Mouse (Mus musculus) CH12.LX (cell line): ENCODE results near the gene Grsf1. TPM values are rescaled to one million over a fixed set of nuclear protein-coding genes. Genes with fewer than 3 reads are reported as not detected.

Experiments
- DNase-seq: peaks from one replicate; pipeline ENCODE4 v3.0.0-alpha.2; 2013; ENCODE audit errors: extremely low read depth
- H3K27ac ChIP-seq: 2 replicates; pipeline ENCODE4 v1.5.1; 2012; ENCODE audit warnings: low read depth, mild to moderate bottlenecking, control low read depth, moderate library complexity; ENCODE audit not compliant: insufficient read depth
- H3K27me3 ChIP-seq: replicated peaks from 2 replicates; pipeline ENCODE3; 2012; ENCODE audit warnings: inconsistent platforms
- H3K36me3 ChIP-seq, 2 experiments: replicated peaks in 1 of 2; 2 replicates each; pipeline versions ENCODE3 to v1.6.1; 2012; ENCODE audit warnings: inconsistent platforms in 1 of 2, low read length in 1 of 2, mild to moderate bottlenecking in 1 of 2, mixed read lengths in 1 of 2, moderate library complexity in 1 of 2; ENCODE audit not compliant: control insufficient read depth in 1 of 2, insufficient read depth in 1 of 2
- H3K4me1 ChIP-seq, 2 experiments: 2 replicates each; pipeline ENCODE4 v1.6.1; 2012; ENCODE audit warnings: inconsistent platforms in 1 of 2, moderate library complexity in 1 of 2; ENCODE audit not compliant: insufficient read depth in 2 of 2, control insufficient read depth in 1 of 2
- H3K4me2 ChIP-seq: 2 replicates; pipeline ENCODE4 v1.6.1; 2012; ENCODE audit warnings: low read depth, mild to moderate bottlenecking, control low read depth; ENCODE audit not compliant: poor library complexity, insufficient read depth, severe bottlenecking
- H3K4me3 ChIP-seq, 3 experiments: fragments of 150-350 bp in 1 of 3; sonication (generic) in 1 of 3; replicated peaks in 1 of 3; 2 replicates each; pipeline versions ENCODE3 to v1.5.1; 2011 to 2012; ENCODE audit warnings: low read depth in 2 of 3, low read length in 2 of 3, mild to moderate bottlenecking in 2 of 3, moderate library complexity in 2 of 3, control low read depth in 1 of 3, improper control_type of control experiment in 1 of 3, inconsistent platforms in 1 of 3, mixed read lengths in 1 of 3; ENCODE audit not compliant: poor library complexity in 1 of 3
- H3K79me2 ChIP-seq: replicated peaks from 2 replicates; pipeline ENCODE4 v1.6.1; 2012; ENCODE audit warnings: mild to moderate bottlenecking, moderate library complexity; ENCODE audit not compliant: control insufficient read depth, poor library complexity, insufficient read depth, severe bottlenecking; ENCODE audit errors: extremely low read depth
- H3K9ac ChIP-seq: 2 replicates; pipeline ENCODE4 v1.6.1; 2012; ENCODE audit warnings: low read depth, mild to moderate bottlenecking, control low read depth, moderate library complexity; ENCODE audit not compliant: insufficient read depth
- H3K9me3 ChIP-seq: replicated peaks from 2 replicates; pipeline ENCODE3; 2012; ENCODE audit warnings: low read length, inconsistent platforms, mixed read lengths
- CHD1 ChIP-seq: IDR thresholded peaks from 2 replicates; pipeline ENCODE4 v1.6.1; 2012; ENCODE audit warnings: low read depth, low read length, improper control_type of control experiment, inconsistent platforms
- CTCF ChIP-seq, 2 experiments: IDR thresholded peaks in 1 of 2; conservative IDR thresholded peaks in 1 of 2; 2 replicates each; pipeline ENCODE4 v1.5.1; 2011 to 2012; ENCODE audit warnings: low read depth in 2 of 2, low read length in 2 of 2, improper control_type of control experiment in 1 of 2, inconsistent platforms in 1 of 2, mild to moderate bottlenecking in 1 of 2, moderate library complexity in 1 of 2
- ELF1 ChIP-seq: IDR thresholded peaks from 2 replicates; pipeline ENCODE4 v1.6.1; 2014; ENCODE audit warnings: low read depth, mild to moderate bottlenecking, inconsistent platforms, low read length, improper control_type of control experiment
- EP300 ChIP-seq: IDR thresholded peaks from 2 replicates; pipeline ENCODE4 v1.6.1; 2011; ENCODE audit warnings: low read length, improper control_type of control experiment
- ETS1 ChIP-seq: conservative IDR thresholded peaks from 2 replicates; pipeline ENCODE4 v1.6.1; 2012; ENCODE audit warnings: low read depth, mild to moderate bottlenecking, inconsistent platforms, low read length, improper control_type of control experiment, moderate library complexity
- HCFC1 ChIP-seq: IDR thresholded peaks from 2 replicates; pipeline ENCODE4 v1.6.1; 2012; ENCODE audit warnings: low read depth, mild to moderate bottlenecking, inconsistent platforms, low read length, improper control_type of control experiment
- IRF4 ChIP-seq: IDR thresholded peaks from 2 replicates; pipeline ENCODE4 v1.6.1; 2014; ENCODE audit warnings: low read depth, mild to moderate bottlenecking, inconsistent platforms, low read length, improper control_type of control experiment
- MAZ ChIP-seq: IDR thresholded peaks from 2 replicates; pipeline ENCODE4 v1.6.1; 2012; ENCODE audit warnings: low read depth, mild to moderate bottlenecking, inconsistent platforms, low read length, improper control_type of control experiment, moderate library complexity
- MXI1 ChIP-seq: IDR thresholded peaks from 2 replicates; pipeline ENCODE4 v1.6.1; 2011; ENCODE audit warnings: mild to moderate bottlenecking, low read depth, low read length, improper control_type of control experiment
- MYC ChIP-seq: IDR thresholded peaks from 2 replicates; pipeline ENCODE4 v1.6.1; 2011; ENCODE audit warnings: low read depth, mild to moderate bottlenecking, improper control_type of control experiment, low read length
- UBTF ChIP-seq: IDR thresholded peaks from 2 replicates; pipeline ENCODE4 v1.6.1; 2012; ENCODE audit warnings: low read depth, mild to moderate bottlenecking, inconsistent platforms, low read length, improper control_type of control experiment, moderate library complexity
- USF1 ChIP-seq: IDR thresholded peaks from 2 replicates; pipeline ENCODE4 v1.6.1; 2014; ENCODE audit warnings: low read depth, mild to moderate bottlenecking, inconsistent platforms, low read length, improper control_type of control experiment
- USF2 ChIP-seq: conservative IDR thresholded peaks from 2 replicates; pipeline ENCODE4 v1.6.1; 2011; ENCODE audit warnings: low read depth, low read length, improper control_type of control experiment
- dilution Hi-C: fragments of 300-500 bp; cut with MboI; formaldehyde crosslinking; loops from 2 replicates; pipeline ENCODE4 v1.14.3; 2020; ENCODE audit warnings: low sequenced_read_pairs; ENCODE audit not compliant: extremely low pct_unique_long_range_greater_than_20kb, extremely low pct_ligation_motif_present
- in situ Hi-C: fragments of 300-500 bp; cut with MboI; formaldehyde crosslinking; loops from 3 replicates; pipeline ENCODE4 v1.14.3; 2019; ENCODE audit warnings: low sequenced_read_pairs, low pct_ligation_motif_present, low pct_unique_long_range_greater_than_20kb, mixed read lengths
- polyA plus RNA-seq: library from polyadenylated mRNA; unstranded; fragments of >175 nt; gene quantifications from 2 replicates; pipeline ENCODE4 v1.2.1, GENCODE M21; 2012; ENCODE audit warnings: low read depth; ENCODE audit not compliant: insufficient read length
- total RNA-seq, 2 experiments: library from RNA; depleted of rRNA; stranded (reverse); fragments of 300-350 nt in 1 of 2; fragments of >200 nt in 1 of 2; gene quantifications; 2 replicates each; pipeline ENCODE4 v1.2.3; 2012 to 2014

Grsf1 gene
- total and polyA plus RNA-seq, 3 experiments: 56.8 to 109 (median 100) TPM

DNA sequence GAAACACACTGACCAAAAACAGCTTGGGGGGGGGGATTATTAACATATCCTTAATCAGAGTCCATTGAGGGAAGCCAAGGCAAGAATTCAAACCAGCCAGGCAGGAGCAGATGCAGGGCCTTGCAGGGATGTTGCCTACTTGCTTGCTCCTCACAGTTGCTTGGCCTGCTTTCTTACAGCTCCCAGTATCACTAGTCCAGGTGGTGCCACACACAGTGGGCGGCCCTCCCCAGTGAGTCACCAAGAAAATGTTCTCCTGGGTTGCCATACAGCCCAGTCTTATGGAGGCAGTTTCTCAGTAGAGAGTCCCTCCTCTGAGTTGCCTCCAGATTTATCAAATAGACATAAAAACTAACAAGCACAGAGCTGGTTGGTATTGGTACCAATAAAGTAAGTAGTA lies 61.8 kb downstream of the Grsf1 start:
- TF ChIP-seq USF1 (no peak), UBTF (no peak), HCFC1 (no peak), EP300 (no peak), ETS1 (no peak), MXI1 (no peak), ELF1 (no peak), IRF4 (no peak), MYC (no peak), CTCF (conservative IDR thresholded peaks at IDR 0.05 in 1 of 2, IDR thresholded peaks at IDR 0.05 in 1 of 2; ENCODE audit: low read depth in 2 of 2, low read length in 2 of 2) (no peak), CHD1 (no peak), MAZ (no peak), USF2 (no peak)
- TF ChIP-seq, all 38 proteins: peak for 0
- Histone ChIP-seq H3K27ac (no peak overlapping the region), H3K27me3 (no peaks in the 10 kb centered on the region), H3K4me2 (no peak overlapping the region), H3K79me2 (no peaks in the 10 kb centered on the region), H3K4me3 (no peak overlapping the region), H3K36me3 (peaks cover 22 to 64% of the 10 kb centered on the region in 2 experiments), H3K9me3 (no peaks in the 10 kb centered on the region), H3K4me1 (0 out of 4 replicates have a peak, but pooled peaks cover 0 to 3% of the 10 kb centered on the region in 2 experiments), H3K9ac (no peak overlapping the region)
- in situ Hi-C loops: no loop called here
- no peak for DNase-seq
- dilution Hi-C loops: no loop called here

Other genes with a start within 250 kb of the Grsf1 start
- gene Ambn, start 220.2 kb downstream of the Grsf1 start, total RNA-seq (2012; rRNA removed): 0.08 TPM in 1 of 2 replicates, not detected in the other
- gene Ambn, start 220.2 kb downstream of the Grsf1 start, total RNA-seq (2014; rRNA removed): 0.20 TPM in 1 of 2 replicates, not detected in the other
- gene Ambn, start 220.2 kb downstream of the Grsf1 start, polyA plus RNA-seq: not detected in 2 replicates
- 0.04 TPM in 2 replicates for gene Enam, start 188.2 kb downstream of the Grsf1 start, total RNA-seq (2012; rRNA removed)
- not detected in 2 replicates for gene Enam, start 188.2 kb downstream of the Grsf1 start, total RNA-seq (2014; rRNA removed)
- 0.09 TPM in 1 of 2 replicates, not detected in the other for gene Enam, start 188.2 kb downstream of the Grsf1 start, polyA plus RNA-seq
- gene Jchain, start 148.3 kb downstream of the Grsf1 start, total RNA-seq (2012; rRNA removed): 477 and 729 TPM in 2 replicates
- 1,234 and 1,319 TPM in 2 replicates for gene Jchain, start 148.3 kb downstream of the Grsf1 start, total RNA-seq (2014; rRNA removed)
- gene Jchain, start 148.3 kb downstream of the Grsf1 start, polyA plus RNA-seq: 336 and 364 TPM in 2 replicates
- gene Utp3, start 121.7 kb downstream of the Grsf1 start, total RNA-seq (2012; rRNA removed): 66.6 and 90.4 TPM in 2 replicates
- gene Utp3, start 121.7 kb downstream of the Grsf1 start, total RNA-seq (2014; rRNA removed): 55.5 and 55.9 TPM in 2 replicates
- gene Utp3, start 121.7 kb downstream of the Grsf1 start, polyA plus RNA-seq: 169 and 197 TPM in 2 replicates
- gene Rufy3, start 111.1 kb downstream of the Grsf1 start, total RNA-seq (2012; rRNA removed): 13.6 and 17.2 TPM in 2 replicates
- gene Rufy3, start 111.1 kb downstream of the Grsf1 start, total RNA-seq (2014; rRNA removed): 17.4 and 19.9 TPM in 2 replicates
- gene Rufy3, start 111.1 kb downstream of the Grsf1 start, polyA plus RNA-seq: 21.8 and 22.3 TPM in 2 replicates
- 7.0 and 7.6 TPM in 2 replicates for gene Mob1b, start 44.7 kb upstream of the Grsf1 start, total RNA-seq (2012; rRNA removed)
- 11.9 and 13.0 TPM in 2 replicates for gene Mob1b, start 44.7 kb upstream of the Grsf1 start, total RNA-seq (2014; rRNA removed)
- gene Mob1b, start 44.7 kb upstream of the Grsf1 start, polyA plus RNA-seq: 9.0 and 10.5 TPM in 2 replicates
- 13.7 and 15.4 TPM in 2 replicates for gene Dck, start 88.8 kb upstream of the Grsf1 start, total RNA-seq (2012; rRNA removed)
- 31.2 and 33.9 TPM in 2 replicates for gene Dck, start 88.8 kb upstream of the Grsf1 start, total RNA-seq (2014; rRNA removed)
- 20.9 and 25.5 TPM in 2 replicates for gene Dck, start 88.8 kb upstream of the Grsf1 start, polyA plus RNA-seq
- gene Slc4a4, start 210.6 kb upstream of the Grsf1 start, total RNA-seq (2012; rRNA removed): not detected in 2 replicates
- 0.03 TPM in 1 of 2 replicates, not detected in the other for gene Slc4a4, start 210.6 kb upstream of the Grsf1 start, total RNA-seq (2014; rRNA removed)
- not detected in 2 replicates for gene Slc4a4, start 210.6 kb upstream of the Grsf1 start, polyA plus RNA-seq